Mouse (Mus musculus) brain, embryonic 18.5 days (tissue): ENCODE measurements around the gene Fkbp5.
"Not testable (repeated sequence)": the region's sequence is repeated elsewhere in the genome, so short reads cannot be mapped to it uniquely, and the experiment has no call there.

Source experiments
- DNase-seq: peaks from one replicate; pipeline ENCODE4 v3.0.0-alpha.2; 2012; ENCODE audit warnings: low read depth, low spot score

Fkbp5 gene

GRCm38 (mm10) chr17:28373821-28374220 lies 143.5 kb downstream of the Fkbp5 start:
- DNase-seq, result no peak

- DNase-seq, result no peak
Measured at GRCm38 (mm10) chr17:28371941-28372340, 145.4 kb downstream of the Fkbp5 start.

- no peak for DNase-seq
Measured at GRCm38 (mm10) chr17:28371286-28371685, 146.0 kb downstream of the Fkbp5 start.

- DNase-seq, result no peak
Measured at GRCm38 (mm10) chr17:28369056-28369455, 148.3 kb downstream of the Fkbp5 start.

- DNase-seq, result no peak
Measured at GRCm38 (mm10) chr17:28368449-28368848, 148.9 kb downstream of the Fkbp5 start.

GRCm38 (mm10) chr17:28365122-28365521 lies 152.2 kb downstream of the Fkbp5 start, which contains the start of gene Tulp1:
Tulp1 (minus strand) TSS chr17:28365222.
- no peak for DNase-seq

- DNase-seq, result no peak
Measured at GRCm38 (mm10) chr17:28363507-28363906, 153.8 kb downstream of the Fkbp5 start.

GRCm38 (mm10) chr17:28362653-28363292 lies 154.6 kb downstream of the Fkbp5 start:
- DNase-seq, result no peak

- no peak for DNase-seq
Measured at GRCm38 (mm10) chr17:28361921-28362652, 155.2 kb downstream of the Fkbp5 start.

- no peak for DNase-seq
Measured at GRCm38 (mm10) chr17:28360531-28361277, 156.6 kb downstream of the Fkbp5 start.

- not testable (repeated sequence) for DNase-seq
Measured at GRCm38 (mm10) chr17:28358576-28359261, 158.6 kb downstream of the Fkbp5 start.

GRCm38 (mm10) chr17:28355871-28356270 lies 161.5 kb downstream of the Fkbp5 start:
- DNase-seq, result no peak

- no peak for DNase-seq
Measured at GRCm38 (mm10) chr17:28352018-28352417, 165.3 kb downstream of the Fkbp5 start.

GRCm38 (mm10) chr17:28351353-28351890 lies 165.9 kb downstream of the Fkbp5 start:
- DNase-seq, result no peak

GRCm38 (mm10) chr17:28350466-28351352 lies 166.6 kb downstream of the Fkbp5 start, which contains the start of gene Tead3:
Tead3 (minus strand) TSS chr17:28350817.
- DNase-seq, result no peak

GRCm38 (mm10) chr17:28349901-28350465 lies 167.3 kb downstream of the Fkbp5 start:
- no peak for DNase-seq

- DNase-seq, result no peak
Measured at GRCm38 (mm10) chr17:28349264-28349880, 168.0 kb downstream of the Fkbp5 start.
